Mouse (Mus musculus): ENCODE results near the gene 5730596B20Rik. TPM values are rescaled to one million over a fixed set of nuclear protein-coding genes. Genes with fewer than 3 reads are reported as not detected.

The 5730596B20Rik gene
- total RNA-seq, 2 experiments from 2014 or later: 0.20 to 0.29 TPM

DNA sequence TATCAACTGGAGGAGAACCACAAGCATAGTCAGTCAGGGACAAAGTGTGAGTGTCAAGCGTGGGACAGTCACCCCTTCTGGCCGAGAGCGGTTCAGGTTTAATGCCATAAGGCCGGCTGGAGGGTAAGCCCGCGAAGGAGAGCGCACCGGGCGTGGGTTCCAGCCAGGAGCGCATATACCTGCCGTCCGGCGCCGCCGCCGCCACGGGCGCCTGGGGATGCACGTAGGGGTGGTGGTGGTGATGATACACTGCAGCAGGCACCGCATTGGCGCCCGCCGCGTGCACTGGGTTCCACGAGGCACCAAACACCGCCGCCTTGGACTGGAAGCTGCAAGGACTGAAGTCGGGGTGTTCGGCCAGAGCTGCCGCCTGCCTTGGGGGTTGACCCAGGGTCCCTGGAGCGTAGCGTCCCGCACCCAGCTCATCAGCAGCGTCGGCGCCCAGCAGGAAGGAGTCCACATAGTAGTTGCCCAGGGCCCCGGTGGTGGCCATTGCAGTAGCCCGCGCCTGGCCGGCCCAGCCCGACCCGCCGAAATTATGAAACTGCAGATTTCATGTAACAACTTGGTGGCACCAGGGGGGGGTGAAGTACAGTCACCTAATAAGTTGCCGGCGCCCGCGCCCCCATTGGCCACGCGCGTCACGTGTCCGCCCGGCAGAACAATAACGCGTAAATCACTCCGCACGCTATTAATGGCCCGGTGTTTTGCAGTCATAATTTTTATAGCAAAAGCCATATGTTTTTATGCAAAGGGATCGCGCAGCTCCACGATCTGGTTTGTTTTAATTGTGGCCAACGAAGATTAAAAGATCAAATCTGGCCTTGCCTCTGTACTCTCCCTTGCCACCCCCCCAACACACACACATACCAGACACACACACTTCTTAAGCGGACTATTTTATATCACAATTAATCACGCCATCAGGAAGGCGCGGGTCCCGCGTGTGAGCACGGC is 48.6 kb downstream of the 5730596B20Rik start:
- no peak for DNase-seq

DNA sequence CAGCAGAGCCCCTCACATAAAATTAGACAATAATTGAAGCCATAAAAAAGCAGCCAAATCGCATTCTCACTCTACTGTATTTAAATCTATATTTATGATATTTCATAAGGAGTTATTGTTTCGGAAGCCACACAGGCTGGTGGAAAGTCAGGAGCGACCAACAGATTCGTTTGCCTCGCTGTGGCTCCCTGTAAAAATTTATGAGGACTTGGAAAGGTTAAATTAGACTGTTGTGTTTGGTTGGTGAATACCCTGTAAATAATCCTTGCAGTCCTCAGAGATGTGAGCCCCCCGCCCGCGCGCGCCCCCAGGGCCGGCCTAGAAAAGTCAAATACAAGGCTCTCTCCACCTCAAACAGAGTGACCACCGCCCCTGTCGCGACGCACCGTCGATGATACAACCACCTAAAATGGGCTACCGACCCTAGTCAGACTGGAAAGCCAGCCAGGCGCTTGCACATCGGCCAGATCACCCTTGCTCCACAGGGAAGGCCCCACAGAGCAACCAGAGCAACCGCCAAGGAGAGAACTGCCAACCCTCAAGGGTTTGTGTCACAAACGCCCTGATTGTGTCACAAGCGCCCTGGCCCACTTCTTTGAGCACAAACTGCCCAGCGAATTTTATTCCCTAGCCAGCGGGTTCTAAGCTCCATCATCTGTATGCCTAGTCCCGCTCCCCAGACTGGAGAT is 49.4 kb downstream of the 5730596B20Rik start:
- no peak for DNase-seq

DNA sequence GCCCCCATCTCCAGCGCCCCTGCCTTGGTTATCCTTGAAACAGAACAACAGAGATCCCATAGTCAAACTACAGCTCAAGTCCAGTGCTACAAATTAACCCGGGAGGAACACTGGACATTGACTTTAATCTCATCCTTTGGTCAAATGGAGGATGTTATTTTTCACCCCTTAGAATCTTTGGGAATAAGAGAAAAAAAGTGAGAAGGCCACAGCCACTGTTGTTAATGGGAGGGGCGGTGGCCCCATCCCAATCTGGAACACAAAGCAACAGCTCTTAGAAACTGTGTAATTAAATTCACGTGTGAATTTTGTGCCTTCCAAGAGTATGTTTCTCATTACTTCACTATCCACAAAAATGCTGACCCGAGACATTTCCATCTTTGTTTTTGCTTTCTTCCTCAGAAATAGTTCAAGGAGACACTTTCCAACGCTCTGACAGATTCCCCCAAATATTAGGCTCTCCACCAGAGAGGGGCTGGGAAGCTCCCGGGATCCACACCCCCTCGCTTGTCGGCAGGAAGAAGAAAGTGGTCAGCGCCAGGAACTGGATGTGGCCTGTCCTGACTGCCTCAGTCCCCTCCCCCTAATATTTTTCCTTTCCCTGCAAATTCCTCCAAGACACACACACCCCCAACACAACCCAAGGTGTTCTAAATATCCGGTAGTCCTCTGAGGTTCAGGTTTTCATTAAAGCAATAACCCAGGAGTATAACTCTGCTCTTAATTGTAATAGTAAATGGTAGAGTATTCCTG is 50.3 kb downstream of the 5730596B20Rik start:
- no peak for DNase-seq

DNA sequence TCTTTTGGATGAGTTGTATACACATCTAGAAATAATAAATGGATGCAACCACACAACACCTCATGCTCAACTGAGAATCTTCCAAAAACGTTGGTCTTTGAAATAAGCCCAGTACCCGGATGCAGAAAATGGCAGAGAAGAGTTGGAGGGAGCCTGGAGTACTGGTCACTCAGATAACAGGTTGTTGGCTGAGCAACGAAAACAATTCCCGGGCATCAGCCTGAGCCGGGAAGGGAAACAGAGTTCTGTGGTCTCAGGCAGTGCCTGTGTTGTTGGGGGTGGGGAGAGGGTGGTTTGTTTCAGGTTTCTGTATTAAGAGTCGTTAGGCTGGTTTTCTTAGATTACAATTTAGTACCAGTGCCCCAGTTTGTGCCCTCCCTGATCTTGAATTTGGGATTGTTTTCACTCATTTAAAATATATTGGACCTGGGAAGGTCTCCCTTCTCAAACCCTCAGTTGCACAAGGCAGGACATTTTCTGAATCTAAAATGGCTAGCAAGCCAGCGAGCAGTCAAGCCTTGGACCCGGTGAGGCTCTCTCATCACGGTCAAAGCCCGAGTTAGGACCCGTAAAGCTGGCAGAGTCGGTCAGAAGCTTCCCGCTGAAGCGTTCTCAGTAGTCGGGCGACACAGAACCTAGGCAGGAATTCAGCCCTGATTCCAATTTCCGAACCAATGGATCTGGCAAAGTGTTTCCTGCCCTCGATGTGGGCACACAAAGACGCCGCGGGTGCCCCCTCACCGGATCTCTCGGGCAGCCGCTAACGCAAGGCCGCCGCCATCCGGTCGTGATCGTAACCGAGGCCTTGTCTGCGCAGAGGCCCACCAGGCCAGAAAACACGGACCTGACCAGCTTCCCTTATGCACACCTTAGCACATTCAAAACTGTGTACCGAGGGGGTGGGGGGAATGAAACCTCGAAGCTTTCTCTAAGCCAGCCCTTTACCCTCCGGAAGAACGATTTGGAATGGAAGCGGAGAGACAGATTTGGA is 51.5 kb downstream of the 5730596B20Rik start:
- no peak for DNase-seq

DNA sequence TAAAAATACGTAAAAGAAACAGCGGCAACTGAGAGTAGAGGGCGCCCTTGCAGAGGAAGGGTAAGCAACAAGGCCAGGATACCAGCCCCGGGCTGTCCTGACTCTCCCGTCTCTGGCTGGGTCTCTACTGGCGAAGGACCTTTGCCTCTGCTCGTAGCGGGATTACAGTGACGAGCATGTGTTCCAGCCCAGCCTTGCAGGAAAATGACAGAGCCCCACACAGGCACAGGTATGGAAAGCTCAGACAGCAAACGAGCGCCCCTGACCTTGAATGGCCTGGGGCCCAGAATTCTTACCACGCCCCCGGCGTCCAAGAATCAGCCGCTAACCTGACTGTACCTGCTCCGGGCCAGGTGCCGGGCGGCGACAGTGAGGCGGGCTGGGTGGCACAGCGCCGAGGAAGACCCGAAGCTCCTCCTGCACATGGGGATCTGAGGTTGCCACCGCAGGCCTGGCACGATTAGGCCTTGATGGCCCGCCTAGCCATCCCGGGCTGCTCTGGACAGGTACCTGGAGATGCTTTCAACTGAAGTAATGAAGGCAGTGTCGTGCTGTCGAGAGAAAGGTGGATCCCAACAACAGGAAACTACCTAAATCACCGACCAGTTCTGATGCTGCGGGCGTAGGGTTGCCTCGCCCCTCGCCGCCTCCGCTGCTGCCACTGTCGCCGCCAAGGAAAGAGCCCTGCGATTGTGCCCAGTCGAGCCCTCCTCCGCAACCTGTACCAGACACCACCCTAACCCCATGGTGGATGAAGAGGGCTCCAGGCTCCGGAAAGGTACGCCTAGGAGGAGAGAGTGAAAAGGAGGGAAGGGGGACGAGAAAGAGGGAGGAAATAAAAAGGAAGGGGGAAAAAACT is 52.5 kb downstream of the 5730596B20Rik start:
- DNase-seq: no peak

Small RNAs within 50 kb of the gene (microRNA-seq; reads per million reads assigned to microRNA genes)
- gene Mir196b: 73.3 to 90.4 reads per million in 2 experiments

Other genes starting within 250 kb of the 5730596B20Rik start
- 10 to 100 TPM in 1 of 2 experiments, 1 to 10 TPM in 1; 9.5 to 11.8 TPM for gene Skap2, start 164.9 kb upstream of the 5730596B20Rik start, total RNA-seq (2021)
- gene Hoxa1, start 19.2 kb upstream of the 5730596B20Rik start, total RNA-seq (2021): under 1 TPM; 0.19 to 0.23 TPM
- under 1 TPM; 0.60 to 0.68 TPM for gene Hoxa2, start 12.7 kb upstream of the 5730596B20Rik start, total RNA-seq (2021)
- under 1 TPM; 0.71 to 0.86 TPM for gene Hoxa4, start 14.3 kb downstream of the 5730596B20Rik start, total RNA-seq (2021)
- gene Hoxa5, start 27.1 kb downstream of the 5730596B20Rik start, total RNA-seq (2021): 1 to 10 TPM; 1.3 to 1.5 TPM
- not detected for gene Hoxa6, start 31.2 kb downstream of the 5730596B20Rik start, total RNA-seq (2021)
- 1 to 10 TPM; 1.4 TPM for gene Hoxa3, start 35.8 kb downstream of the 5730596B20Rik start, total RNA-seq (2021)
- not detected for gene Gm28308, start 35.8 kb downstream of the 5730596B20Rik start, total RNA-seq (2021)
- under 1 TPM in 1 of 2 experiments, not detected in 1; 0.20 TPM for gene Hoxa7, start 44.4 kb downstream of the 5730596B20Rik start, total RNA-seq (2021)
- not detected for gene Hoxa9, start 53.6 kb downstream of the 5730596B20Rik start, total RNA-seq (2021)
- gene Hoxa10, start 63.4 kb downstream of the 5730596B20Rik start, total RNA-seq (2021): not detected
- gene Hoxa11, start 68.3 kb downstream of the 5730596B20Rik start, total RNA-seq (2021): not detected
- not detected for gene Hoxa13, start 83.4 kb downstream of the 5730596B20Rik start, total RNA-seq (2021)
- not detected for gene Evx1, start 136.0 kb downstream of the 5730596B20Rik start, total RNA-seq (2021)